Mouse (Mus musculus): Measurements from ENCODE around the gene Kcnk16. TPM values are rescaled to one million over a fixed set of nuclear protein-coding genes. Genes with fewer than 3 reads are reported as not detected.
"Not testable (repeated sequence)": the region's sequence is repeated elsewhere in the genome, so short reads cannot be mapped to it uniquely, and the experiment has no call there.

The Kcnk16 gene
- not detected in 2 replicates for polyA plus RNA-seq (2012; ENCODE audit: insufficient read depth, insufficient read length, missing spikeins)

GRCm38 (mm10) chr14:20269082-20269809, at the start of gene Kcnk16:
Kcnk16 (minus strand) TSS chr14:20269199.
- Histone ChIP-seq H3K4me1 (ENCODE audit: control insufficient read depth, insufficient read depth, insufficient read length, low read length) (no peaks in the 10 kb centered on the region), H3K4me3 (ENCODE audit: insufficient read depth, low read depth, low read length) (no peak within 1 kb of the TSS), H3K27ac (replicated peaks; ENCODE audit: low read depth, low read length) (no peak within 1 kb of the TSS)

- Histone ChIP-seq H3K4me1 (ENCODE audit: control insufficient read depth, insufficient read depth, insufficient read length, low read length) (no peaks in the 10 kb centered on the region), H3K4me3 (ENCODE audit: insufficient read depth, low read depth, low read length) (no peak overlapping the region), H3K27ac (replicated peaks; ENCODE audit: low read depth, low read length) (no peak overlapping the region)
Measured at GRCm38 (mm10) chr14:20315137-20315536, 46.1 kb upstream of the Kcnk16 start.

GRCm38 (mm10) chr14:20305085-20305484, 36.1 kb upstream of the Kcnk16 start:
- not testable (repeated sequence) for H3K4me3 ChIP-seq (ENCODE audit: insufficient read depth, low read depth, low read length); H3K27ac ChIP-seq (replicated peaks; ENCODE audit: low read depth, low read length); H3K4me1 ChIP-seq (ENCODE audit: control insufficient read depth, insufficient read depth, insufficient read length, low read length)

DNA sequence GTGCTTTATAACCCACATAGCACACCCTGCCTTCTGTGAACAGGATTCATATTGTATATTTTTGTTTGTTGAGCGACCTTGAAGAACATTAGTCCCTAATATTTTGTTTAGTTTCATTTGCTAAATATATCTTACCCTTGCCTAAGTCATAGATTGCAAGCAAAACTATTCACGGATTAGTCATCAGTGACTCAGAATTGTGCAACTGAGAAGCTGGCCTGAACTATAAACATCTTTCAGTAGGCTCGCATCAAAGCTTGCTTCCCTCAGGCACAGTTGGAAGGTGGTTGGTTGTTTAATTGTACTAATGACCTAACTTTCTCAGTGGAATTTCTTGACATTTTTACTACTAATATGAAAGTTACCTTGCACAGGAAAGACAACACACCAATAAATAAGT, 29.1 kb upstream of the Kcnk16 start:
- Histone ChIP-seq H3K4me1 (ENCODE audit: control insufficient read depth, insufficient read depth, insufficient read length, low read length) (peaks cover 10% of the 10 kb centered on the region), H3K27ac (replicated peaks; ENCODE audit: low read depth, low read length) (peak overlapping the region; percentile 83), H3K4me3 (ENCODE audit: insufficient read depth, low read depth, low read length) (no peak overlapping the region)

DNA sequence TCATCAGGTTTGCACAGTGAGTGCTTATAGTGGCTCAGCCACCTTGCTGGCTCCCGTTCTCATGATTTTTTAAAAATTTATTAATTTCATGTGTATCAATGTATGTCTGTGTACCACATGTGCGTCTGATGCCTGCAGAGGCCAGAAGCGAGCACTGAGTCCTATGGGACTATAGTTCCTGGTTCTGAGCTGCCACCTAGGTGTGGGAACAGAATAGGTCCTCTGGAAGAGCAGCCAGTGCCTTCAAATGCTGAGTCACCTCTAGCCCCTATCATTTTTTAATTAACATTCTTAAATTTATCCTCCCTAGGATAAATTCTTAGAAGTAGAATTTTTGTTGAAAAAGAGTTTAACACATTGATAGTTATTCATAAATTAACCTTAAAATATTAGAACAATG, 28.6 kb upstream of the Kcnk16 start:
- peak overlapping the region; percentile 86 for H3K27ac ChIP-seq (replicated peaks; ENCODE audit: low read depth, low read length)
- no peak overlapping the region for H3K4me3 ChIP-seq (ENCODE audit: insufficient read depth, low read depth, low read length)
- peaks cover 10% of the 10 kb centered on the region for H3K4me1 ChIP-seq (ENCODE audit: control insufficient read depth, insufficient read depth, insufficient read length, low read length)

- no peak overlapping the region; the same call in 1 of the 2 replicates for H3K27ac ChIP-seq (replicated peaks; ENCODE audit: low read depth, low read length)
- peaks cover 8% of the 10 kb centered on the region for H3K4me1 ChIP-seq (ENCODE audit: control insufficient read depth, insufficient read depth, insufficient read length, low read length)
- H3K4me3 ChIP-seq (ENCODE audit: insufficient read depth, low read depth, low read length): peak overlapping the region; percentile 67
Measured at GRCm38 (mm10) chr14:20294947-20295346, 25.9 kb upstream of the Kcnk16 start.

DNA sequence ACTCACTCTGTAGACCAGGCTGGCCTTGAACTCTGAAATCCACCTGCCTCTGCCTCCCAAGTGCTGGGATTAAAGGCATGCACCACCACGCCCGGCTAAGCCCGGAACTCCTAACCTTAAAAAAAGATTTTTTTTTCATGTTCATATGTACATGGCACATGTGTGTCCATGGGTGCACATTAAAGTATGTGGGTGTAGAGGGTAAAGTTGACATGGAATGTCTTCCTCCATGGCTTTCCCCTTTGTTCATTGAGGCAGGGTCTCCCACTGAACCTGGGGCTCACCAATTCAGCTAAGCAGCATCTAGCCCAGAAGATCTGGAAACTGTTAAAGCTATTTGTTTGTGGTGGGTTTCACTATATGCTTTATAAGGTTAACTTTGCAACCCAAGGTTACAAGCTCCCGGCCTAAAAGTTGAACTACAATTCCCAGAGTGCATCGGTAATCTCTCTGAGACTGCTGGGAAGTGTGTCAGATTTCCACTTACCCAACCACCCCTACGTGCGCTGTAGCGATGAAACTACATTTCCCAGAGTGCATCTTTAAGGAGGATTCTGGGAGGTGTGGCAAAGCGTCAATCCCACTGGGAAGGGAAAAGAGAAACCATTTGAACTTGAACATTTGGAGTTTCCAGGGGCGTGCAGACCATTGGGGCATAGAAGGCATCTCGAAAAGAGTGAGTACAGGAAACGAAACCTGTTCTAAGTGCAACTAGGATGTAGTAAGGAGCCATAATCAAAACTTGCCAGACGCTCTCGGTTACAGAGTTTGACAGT, 25.3 kb upstream of the Kcnk16 start, which contains the start of gene Nudt13:
TSS of gene Nudt13 (plus strand) at position 581 of the 776 bp plus-strand sequence.
- Histone ChIP-seq H3K4me3 (ENCODE audit: insufficient read depth, low read depth, low read length) (peak within 1 kb of the TSS; percentile 67), H3K4me1 (ENCODE audit: control insufficient read depth, insufficient read depth, insufficient read length, low read length) (peaks cover 8% of the 10 kb centered on the region), H3K27ac (replicated peaks; ENCODE audit: low read depth, low read length) (peak within 1 kb of the TSS; percentile 73)

DNA sequence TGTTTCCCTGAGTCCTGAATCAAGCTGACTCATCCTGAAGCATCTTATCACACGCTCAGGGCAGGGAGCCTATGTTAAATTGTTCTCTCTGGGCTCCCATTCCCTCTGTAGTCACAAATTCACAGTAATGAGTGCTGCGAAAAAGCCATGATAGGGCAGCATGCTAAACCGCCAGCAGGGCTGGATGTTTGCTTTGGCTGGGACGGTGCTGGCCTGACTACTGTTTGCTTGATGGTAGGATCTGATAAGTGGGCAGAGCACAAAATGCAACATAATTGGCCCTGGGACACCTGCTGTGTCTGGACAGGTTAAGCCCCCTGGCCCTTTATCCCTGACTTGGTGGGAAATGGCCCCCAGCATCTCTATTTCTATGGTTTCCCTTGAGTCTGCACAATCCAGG, 22.4 kb upstream of the Kcnk16 start:
- Histone ChIP-seq H3K4me3 (ENCODE audit: insufficient read depth, low read depth, low read length) (no peak overlapping the region), H3K4me1 (ENCODE audit: control insufficient read depth, insufficient read depth, insufficient read length, low read length) (peaks cover 4% of the 10 kb centered on the region; the same call in 1 of the 2 replicates), H3K27ac (replicated peaks; ENCODE audit: low read depth, low read length) (no peak overlapping the region)

DNA sequence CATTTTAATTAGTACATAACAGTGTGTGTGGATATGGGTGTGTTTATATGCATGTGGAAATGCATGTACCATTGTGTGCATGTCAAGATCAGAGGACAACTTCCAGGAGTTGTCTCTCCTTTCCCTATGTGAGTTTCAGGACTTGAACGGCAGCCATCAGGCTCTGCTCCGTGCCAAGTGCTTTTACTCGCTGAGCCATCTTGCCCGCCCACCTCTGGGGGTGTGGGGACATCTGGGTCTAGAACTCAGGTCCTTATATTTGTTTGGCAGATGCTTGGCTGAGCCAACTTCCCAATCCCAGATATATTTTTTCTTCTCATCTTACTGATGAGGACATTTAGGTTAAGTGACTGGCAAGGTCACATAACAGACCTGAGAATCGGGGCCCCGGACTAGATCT, 578 bp downstream of the Kcnk16 start:
- no peak overlapping the region for H3K27ac ChIP-seq (replicated peaks; ENCODE audit: low read depth, low read length)
- no peaks in the 10 kb centered on the region for H3K4me1 ChIP-seq (ENCODE audit: control insufficient read depth, insufficient read depth, insufficient read length, low read length)

DNA sequence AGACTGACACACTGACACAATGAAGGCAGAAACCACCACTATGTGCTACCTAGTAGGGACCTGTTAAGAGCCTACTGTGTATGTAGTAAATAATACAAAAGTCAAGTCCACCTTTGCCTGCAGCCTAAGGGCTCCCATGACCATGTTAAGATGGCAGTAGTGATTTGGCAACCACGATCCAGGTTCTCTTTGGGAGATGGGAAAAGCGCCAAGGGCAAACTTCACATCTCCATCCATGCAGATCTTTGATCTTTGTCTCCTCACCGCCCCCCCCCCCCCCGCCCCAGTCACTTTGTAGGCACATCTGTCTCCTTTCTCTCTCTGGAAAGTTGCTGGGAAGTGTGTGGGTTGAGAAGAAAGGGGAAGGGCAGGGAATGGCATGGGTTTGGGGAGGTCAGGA, 6.7 kb downstream of the Kcnk16 start:
- H3K4me1 ChIP-seq (ENCODE audit: control insufficient read depth, insufficient read depth, insufficient read length, low read length): no peaks in the 10 kb centered on the region
- no peak overlapping the region for H3K4me3 ChIP-seq (ENCODE audit: insufficient read depth, low read depth, low read length)
- H3K27ac ChIP-seq (replicated peaks; ENCODE audit: low read depth, low read length): no peak overlapping the region

More for the DNA sequence above, 578 bp downstream of the Kcnk16 start:
- no peak overlapping the region for H3K4me3 ChIP-seq (ENCODE audit: insufficient read depth, low read depth, low read length)

DNA sequence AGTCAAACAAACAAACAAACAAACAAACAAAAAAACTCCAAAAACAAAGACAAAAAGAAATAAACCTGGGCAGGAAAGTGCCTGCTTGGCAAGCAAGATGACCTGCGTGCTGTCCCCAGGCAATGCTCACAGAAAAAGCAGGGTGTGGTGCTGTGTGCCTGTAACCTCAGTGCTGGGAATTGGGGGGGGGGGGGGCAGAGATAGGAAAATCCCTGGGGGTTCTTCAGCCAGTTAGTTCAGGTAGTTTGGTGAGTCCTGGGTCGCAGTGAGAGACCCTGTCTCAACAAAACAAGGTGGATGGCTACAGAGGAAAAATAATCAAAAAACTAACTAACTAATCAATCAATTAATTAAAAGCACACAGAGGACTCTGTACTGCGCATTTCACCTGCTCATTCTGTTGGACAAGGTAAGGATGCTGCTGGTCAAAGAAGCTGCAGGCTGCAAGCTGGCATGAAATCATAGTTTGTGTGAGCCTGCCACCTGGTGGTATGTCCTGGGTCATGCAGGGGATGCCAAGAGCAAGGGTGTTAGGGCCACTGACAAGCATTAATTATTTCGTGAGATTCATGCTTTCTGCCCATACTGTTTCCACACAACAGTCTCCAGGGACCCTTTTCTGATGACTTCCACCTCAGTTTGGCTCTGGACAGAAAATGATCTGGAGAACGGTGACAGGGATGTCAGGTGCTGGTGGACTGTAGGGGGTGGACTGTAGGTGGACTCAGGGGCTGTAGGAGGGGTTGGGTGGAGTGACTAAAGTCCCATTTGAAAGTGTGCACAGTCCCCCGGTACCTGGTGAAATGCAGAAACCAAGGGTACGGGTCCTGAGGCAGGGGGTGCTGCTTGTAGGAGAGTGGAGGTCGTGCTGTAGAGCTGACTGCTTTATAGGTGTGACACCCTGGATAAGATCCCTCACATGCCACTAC, 10.6 kb downstream of the Kcnk16 start:
- H3K27ac ChIP-seq (replicated peaks; ENCODE audit: low read depth, low read length): no peak overlapping the region
- no peak overlapping the region for H3K4me3 ChIP-seq (ENCODE audit: insufficient read depth, low read depth, low read length)
- no peaks in the 10 kb centered on the region for H3K4me1 ChIP-seq (ENCODE audit: control insufficient read depth, insufficient read depth, insufficient read length, low read length)

DNA sequence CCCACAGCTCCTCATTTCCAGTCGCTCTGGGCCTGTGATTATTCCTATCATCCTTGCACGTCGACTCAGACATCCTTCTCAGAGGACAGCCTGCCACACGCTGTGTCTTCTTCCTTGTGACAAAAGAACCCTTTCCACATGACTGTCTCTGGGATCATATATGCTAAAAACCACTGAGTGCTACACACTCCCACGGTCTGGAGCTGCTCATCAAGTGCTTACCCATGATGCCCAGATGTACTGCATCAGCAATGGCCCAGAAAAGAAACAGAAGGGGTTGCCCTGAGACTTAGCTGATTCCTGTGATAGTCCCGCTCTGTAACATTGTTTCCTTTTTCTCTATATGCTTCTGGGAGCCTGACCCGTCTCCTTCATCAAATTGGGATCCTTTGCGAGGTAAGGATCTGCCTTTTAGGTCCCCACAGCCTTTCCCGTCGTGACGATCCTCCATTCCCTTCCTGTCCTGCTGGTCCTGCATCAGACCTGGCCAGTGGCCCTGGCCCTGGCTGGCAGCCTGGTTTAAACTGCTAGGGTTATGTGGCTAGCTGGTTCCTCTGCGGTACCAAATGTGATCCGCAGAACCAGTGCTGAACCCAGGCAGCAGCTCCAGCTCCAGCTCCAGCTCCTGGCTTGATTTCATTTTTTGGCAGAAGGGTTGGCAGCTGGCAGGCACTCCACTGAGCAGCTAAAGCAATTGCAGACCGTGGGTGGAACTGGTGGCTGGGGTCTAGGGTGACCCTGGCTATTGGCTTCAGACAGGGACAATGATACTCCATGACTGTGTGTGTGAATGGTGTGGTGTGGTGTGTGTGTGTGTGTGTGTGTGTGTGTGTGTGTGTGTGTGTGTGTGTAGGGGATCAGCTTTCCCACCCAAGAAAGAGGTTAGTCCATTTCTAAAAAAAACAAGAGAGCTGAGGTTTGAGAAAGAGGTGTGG, 18.5 kb downstream of the Kcnk16 start:
- Histone ChIP-seq H3K27ac (replicated peaks; ENCODE audit: low read depth, low read length) (no peak overlapping the region), H3K4me3 (ENCODE audit: insufficient read depth, low read depth, low read length) (no peak overlapping the region), H3K4me1 (ENCODE audit: control insufficient read depth, insufficient read depth, insufficient read length, low read length) (no peaks in the 10 kb centered on the region)

DNA sequence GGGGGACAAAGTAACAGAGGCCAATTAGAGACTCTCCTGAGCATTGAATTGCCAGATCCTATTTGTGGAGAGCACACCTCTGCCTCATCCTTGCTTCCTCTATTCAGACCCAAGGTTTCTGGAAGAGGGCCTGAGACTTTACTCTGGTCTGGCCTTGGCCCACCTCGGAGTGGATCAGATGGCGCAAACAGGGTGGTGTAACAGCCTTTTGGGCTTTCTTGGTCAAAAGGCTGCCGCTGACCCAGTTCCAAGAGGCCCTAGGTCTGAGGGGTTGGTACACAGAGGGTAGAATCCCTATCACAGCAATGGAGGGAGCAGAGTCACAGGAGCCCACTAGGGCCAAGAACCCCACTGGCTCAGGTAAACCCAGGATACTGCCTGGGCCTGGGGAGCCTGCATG, 21.0 kb downstream of the Kcnk16 start:
- H3K4me3 ChIP-seq (ENCODE audit: insufficient read depth, low read depth, low read length): no peak overlapping the region
- no peaks in the 10 kb centered on the region for H3K4me1 ChIP-seq (ENCODE audit: control insufficient read depth, insufficient read depth, insufficient read length, low read length)
- H3K27ac ChIP-seq (replicated peaks; ENCODE audit: low read depth, low read length): no peak overlapping the region

GRCm38 (mm10) chr14:20246811-20247266, 22.2 kb downstream of the Kcnk16 start:
- no peak overlapping the region for H3K27ac ChIP-seq (replicated peaks; ENCODE audit: low read depth, low read length)
- H3K4me1 ChIP-seq (ENCODE audit: control insufficient read depth, insufficient read depth, insufficient read length, low read length): no peaks in the 10 kb centered on the region
- no peak overlapping the region for H3K4me3 ChIP-seq (ENCODE audit: insufficient read depth, low read depth, low read length)
